Mouse (Mus musculus) myocyte (in vitro differentiated cells): ENCODE data around the gene Plcb1. TPM values are rescaled to one million over a fixed set of nuclear protein-coding genes. Genes with fewer than 3 reads are reported as not detected.

ENCODE experiments used
- H3K27me3 ChIP-seq: one replicate; pipeline ENCODE4 v1.6.1; 2011; ENCODE audit not compliant: control insufficient read depth, insufficient read depth, insufficient read length
- H3K36me3 ChIP-seq: one replicate; pipeline ENCODE4 v1.6.1; 2011; ENCODE audit not compliant: control insufficient read depth, insufficient read depth
- H3K4me2 ChIP-seq: one replicate; pipeline ENCODE4 v1.6.1; 2011; ENCODE audit warnings: low read depth, control low read depth
- H3K4me3 ChIP-seq: one replicate; pipeline ENCODE4 v1.5.1; 2011; ENCODE audit warnings: mild to moderate bottlenecking, control low read depth, moderate library complexity
- H3K79me2 ChIP-seq: one replicate; pipeline ENCODE4 v1.6.1; 2011; ENCODE audit not compliant: control insufficient read depth, insufficient read depth
- H3ac ChIP-seq: one replicate; pipeline ENCODE4 v1.6.1; 2011; ENCODE audit not compliant: control insufficient read depth, insufficient read length
- CEBPB ChIP-seq: IDR thresholded peaks from 2 replicates; pipeline ENCODE4 v1.6.1; 2011; ENCODE audit warnings: mild to moderate bottlenecking, moderate library complexity; ENCODE audit not compliant: poor library complexity, insufficient read depth, severe bottlenecking
- E2F4 ChIP-seq: IDR thresholded peaks from one replicate; pipeline ENCODE4 v1.6.1; 2011; ENCODE audit warnings: mild to moderate bottlenecking, control low read depth, moderate library complexity; ENCODE audit not compliant: insufficient read depth
- MAX ChIP-seq: IDR thresholded peaks from one replicate; pipeline ENCODE4 v1.6.1; 2011; ENCODE audit warnings: low read depth, mild to moderate bottlenecking, control low read depth
- MYOD1 ChIP-seq, 3 experiments: IDR thresholded peaks; one replicate each; pipeline ENCODE4 v1.6.1; 2011; ENCODE audit warnings: control low read depth in 2 of 3, low read depth in 2 of 3, mild to moderate bottlenecking in 2 of 3, moderate library complexity in 1 of 3; ENCODE audit not compliant: insufficient read length in 2 of 3, control insufficient read depth in 1 of 3
- MYOG ChIP-seq, 3 experiments: IDR thresholded peaks; one replicate each; pipeline ENCODE4 v1.6.1; 2011; ENCODE audit warnings: control low read depth in 2 of 3, low read depth in 2 of 3, mild to moderate bottlenecking in 2 of 3; ENCODE audit not compliant: insufficient read length in 2 of 3, control insufficient read depth in 1 of 3, insufficient read depth in 1 of 3
- POLR2A ChIP-seq: IDR thresholded peaks from one replicate; pipeline ENCODE4 v1.6.1; 2011; ENCODE audit warnings: low read depth, mild to moderate bottlenecking, control low read depth, moderate library complexity; ENCODE audit not compliant: insufficient read length
- POLR2AphosphoS2 ChIP-seq: IDR thresholded peaks from one replicate; pipeline ENCODE4 v1.6.1; 2011; ENCODE audit warnings: low read depth, control low read depth; ENCODE audit not compliant: insufficient read length
- REST ChIP-seq: IDR thresholded peaks from one replicate; pipeline ENCODE4 v1.6.1; 2011; ENCODE audit warnings: mild to moderate bottlenecking, control low read depth, moderate library complexity; ENCODE audit not compliant: insufficient read depth, insufficient read length
- SRF ChIP-seq: IDR thresholded peaks from one replicate; pipeline ENCODE4 v1.6.1; 2011; ENCODE audit warnings: low read depth; ENCODE audit not compliant: control insufficient read depth, insufficient read length
- TCF12 ChIP-seq: IDR thresholded peaks from one replicate; pipeline ENCODE4 v1.6.1; 2011; ENCODE audit warnings: mild to moderate bottlenecking, control low read depth; ENCODE audit not compliant: poor library complexity, insufficient read depth, severe bottlenecking
- TCF3 ChIP-seq: IDR thresholded peaks from one replicate; pipeline ENCODE4 v1.6.1; 2011; ENCODE audit warnings: low read depth, control low read depth; ENCODE audit not compliant: insufficient read length
- USF1 ChIP-seq: IDR thresholded peaks from one replicate; pipeline ENCODE4 v1.6.1; 2011; ENCODE audit warnings: low read depth, mild to moderate bottlenecking, control low read depth, moderate library complexity
- polyA plus RNA-seq: library from polyadenylated mRNA; unstranded; fragments of >200 nt; fragmentation: generic; extraction: Trizol; gene quantifications from one replicate; pipeline ENCODE4 v1.2.1, GENCODE M21; 2012; ENCODE audit warnings: missing spikeins

Gene Plcb1
- polyA plus RNA-seq, 1 experiment, result 0.76 TPM

- Histone ChIP-seq H3K79me2 (no peaks in the 10 kb centered on the region), H3K27me3 (no peaks in the 10 kb centered on the region), H3K36me3 (no peaks in the 10 kb centered on the region), H3K4me2 (no peak overlapping the region), H3K4me3 (no peak overlapping the region), H3ac (no peak overlapping the region)
- TF ChIP-seq SRF, result no peak
These were observed 322.7 kb downstream of the Plcb1 start for GRCm38 (mm10) chr2:135108607-135109006.

- no peak overlapping the region for H3K4me3 ChIP-seq
- H3K4me2 ChIP-seq, result no peak overlapping the region
- no peaks in the 10 kb centered on the region for H3K79me2 ChIP-seq
- H3ac ChIP-seq, result no peak overlapping the region
- H3K36me3 ChIP-seq, result no peaks in the 10 kb centered on the region
- H3K27me3 ChIP-seq, result no peaks in the 10 kb centered on the region
- TF ChIP-seq USF1, result no peak
- no peak for TF ChIP-seq E2F4
- TF ChIP-seq MYOD1 (IDR thresholded peaks at IDR 0.05; ENCODE audit: control insufficient read depth in 1 of 3, insufficient read length in 2 of 3, low read depth in 2 of 3), result no peak
- TF ChIP-seq SRF, result no peak
- no peak for TF ChIP-seq POLR2A
- TF ChIP-seq TCF12, result no peak
- TF ChIP-seq CEBPB, result no peak
- TF ChIP-seq MYOG (IDR thresholded peaks at IDR 0.05; ENCODE audit: control insufficient read depth in 1 of 3, insufficient read depth in 1 of 3, insufficient read length in 2 of 3, low read depth in 2 of 3), result no peak
- no peak for TF ChIP-seq TCF3
- no peak for TF ChIP-seq REST
- TF ChIP-seq MAX, result no peak
- no peak for TF ChIP-seq POLR2AphosphoS2
These were observed 328.7 kb downstream of the Plcb1 start for GRCm38 (mm10) chr2:135114501-135115128.

GRCm38 (mm10) chr2:135123057-135123456 lies 337.2 kb downstream of the Plcb1 start:
- Histone ChIP-seq H3ac (no peak overlapping the region), H3K79me2 (no peaks in the 10 kb centered on the region), H3K4me2 (no peak overlapping the region), H3K36me3 (no peaks in the 10 kb centered on the region), H3K27me3 (no peaks in the 10 kb centered on the region), H3K4me3 (no peak overlapping the region)
- TF ChIP-seq TCF12, result no peak
- TF ChIP-seq USF1, result no peak
- no peak for TF ChIP-seq REST
- TF ChIP-seq POLR2A, result no peak
- TF ChIP-seq SRF, result no peak
- TF ChIP-seq MAX, result no peak
- no peak for TF ChIP-seq POLR2AphosphoS2
- TF ChIP-seq CEBPB, result no peak
- no peak for TF ChIP-seq MYOG (IDR thresholded peaks at IDR 0.05; ENCODE audit: control insufficient read depth in 1 of 3, insufficient read depth in 1 of 3, insufficient read length in 2 of 3, low read depth in 2 of 3)
- no peak for TF ChIP-seq TCF3
- no peak for TF ChIP-seq MYOD1 (IDR thresholded peaks at IDR 0.05; ENCODE audit: control insufficient read depth in 1 of 3, insufficient read length in 2 of 3, low read depth in 2 of 3)

- Histone ChIP-seq H3ac (no peak overlapping the region), H3K36me3 (no peaks in the 10 kb centered on the region), H3K79me2 (no peaks in the 10 kb centered on the region), H3K4me2 (no peak overlapping the region), H3K27me3 (no peaks in the 10 kb centered on the region), H3K4me3 (no peak overlapping the region)
- TF ChIP-seq TCF3 (no peak), MYOD1 (IDR thresholded peaks at IDR 0.05; ENCODE audit: control insufficient read depth in 1 of 3, insufficient read length in 2 of 3, low read depth in 2 of 3) (no peak), TCF12 (no peak), MAX (no peak), SRF (no peak), POLR2AphosphoS2 (no peak), USF1 (no peak), REST (no peak), POLR2A (no peak)
These were observed 338.0 kb downstream of the Plcb1 start for GRCm38 (mm10) chr2:135123695-135124343.

- H3ac ChIP-seq, result no peak overlapping the region
- no peaks in the 10 kb centered on the region for H3K79me2 ChIP-seq
- H3K27me3 ChIP-seq, result no peaks in the 10 kb centered on the region
- no peaks in the 10 kb centered on the region for H3K36me3 ChIP-seq
- H3K4me3 ChIP-seq, result no peak overlapping the region
- H3K4me2 ChIP-seq, result no peak overlapping the region
- no peak for TF ChIP-seq REST
- TF ChIP-seq E2F4, result no peak
- TF ChIP-seq POLR2A, result no peak
- TF ChIP-seq USF1, result no peak
- no peak for TF ChIP-seq TCF12
- TF ChIP-seq MYOG (IDR thresholded peaks at IDR 0.05; ENCODE audit: control insufficient read depth in 1 of 3, insufficient read depth in 1 of 3, insufficient read length in 2 of 3, low read depth in 2 of 3), result no peak
- TF ChIP-seq POLR2AphosphoS2, result no peak
- TF ChIP-seq CEBPB, result no peak
- TF ChIP-seq SRF, result no peak
- no peak for TF ChIP-seq TCF3
- TF ChIP-seq MYOD1 (IDR thresholded peaks at IDR 0.05; ENCODE audit: control insufficient read depth in 1 of 3, insufficient read length in 2 of 3, low read depth in 2 of 3), result no peak
- no peak for TF ChIP-seq MAX
These were observed 354.7 kb downstream of the Plcb1 start for GRCm38 (mm10) chr2:135140576-135140975.
